Mouse (Mus musculus) forebrain, embryonic 13.5 days (tissue): ENCODE results near the gene Ipo11. TPM values are rescaled to one million over a fixed set of nuclear protein-coding genes. Genes with fewer than 3 reads are reported as not detected.

Source experiments
- ATAC-seq: fragments of 200-750 bp; cut with Nextera tagmentation; 2 replicates; pipeline ENCODE4 v1.8.0; 2017
- H3K27ac ChIP-seq: fragments of 300-500 bp; sonication (generic); 2 replicates; pipeline ENCODE4 v1.5.1; 2015; ENCODE audit warnings: inconsistent platforms, mild to moderate bottlenecking, moderate library complexity
- H3K27me3 ChIP-seq: fragments of 300-500 bp; sonication (generic); 2 replicates; pipeline ENCODE4 v1.6.1; 2015; ENCODE audit warnings: mild to moderate bottlenecking, inconsistent platforms
- H3K36me3 ChIP-seq: fragments of 300-500 bp; sonication (generic); 2 replicates; pipeline ENCODE4 v1.6.1; 2015; ENCODE audit warnings: mild to moderate bottlenecking, inconsistent platforms; ENCODE audit not compliant: poor library complexity, severe bottlenecking
- H3K4me1 ChIP-seq: fragments of 300-500 bp; sonication (generic); 2 replicates; pipeline ENCODE4 v1.6.1; 2015; ENCODE audit warnings: inconsistent platforms
- H3K4me2 ChIP-seq: fragments of 300-500 bp; sonication (generic); 2 replicates; pipeline ENCODE4 v1.6.1; 2015; ENCODE audit warnings: inconsistent platforms, mild to moderate bottlenecking, moderate library complexity
- H3K4me3 ChIP-seq: fragments of 300-500 bp; sonication (generic); 2 replicates; pipeline ENCODE4 v1.5.1; 2015; ENCODE audit warnings: mild to moderate bottlenecking, inconsistent platforms
- H3K9ac ChIP-seq: fragments of 300-500 bp; sonication (generic); 2 replicates; pipeline ENCODE4 v1.6.1; 2015; ENCODE audit warnings: mild to moderate bottlenecking, inconsistent platforms
- H3K9me3 ChIP-seq: fragments of 300-500 bp; sonication (generic); replicated peaks from 2 replicates; pipeline ENCODE4 v1.6.1; 2016; ENCODE audit warnings: inconsistent platforms
- WGBS: fragments of 180-500 bp; shearing (Covaris S2); methylation state at CpG from one replicate; pipeline ENCODE4 v1.1.7; 2015; 5-methylcytosine and 5-hydroxymethylcytosine counted together
- polyA plus RNA-seq: library from polyadenylated mRNA; unstranded; fragments of >200 nt; fragmentation: Nextera tagmentation; extraction: Ambion mirVana; gene quantifications from 2 replicates; pipeline ENCODE4 v1.2.1, GENCODE M21; 2015

Ipo11 gene
- polyA plus RNA-seq = 50.3 and 54.7 TPM in 2 replicates

GRCm38 (mm10) chr13:106936256-106937137 lies at the start of gene Ipo11:
Ipo11 (minus strand) TSS chr13:106936958.
- H3K27me3 ChIP-seq = no peaks in the 10 kb centered on the region
- no peaks in the 10 kb centered on the region for H3K36me3 ChIP-seq
- peak within 1 kb of the TSS; percentile 92 for H3K9ac ChIP-seq
- ATAC-seq = peak; percentile 99
- H3K4me3 ChIP-seq = peak within 1 kb of the TSS; percentile 100
- H3K9me3 ChIP-seq = no peaks in the 10 kb centered on the region
- under 1% methylated on average over 80 of the region's 84 CpGs for WGBS
- peak within 1 kb of the TSS; percentile 86 for H3K27ac ChIP-seq
- peak within 1 kb of the TSS; percentile 74 for H3K4me2 ChIP-seq
- H3K4me1 ChIP-seq = peaks cover 10% of the 10 kb centered on the region

- H3K9ac ChIP-seq = no peak overlapping the region
- no peak overlapping the region for H3K4me3 ChIP-seq
- no peaks in the 10 kb centered on the region for H3K4me1 ChIP-seq
- no peaks in the 10 kb centered on the region for H3K27me3 ChIP-seq
- no peaks in the 10 kb centered on the region for H3K9me3 ChIP-seq
- no peak for ATAC-seq
- H3K36me3 ChIP-seq = peaks cover 54% of the 10 kb centered on the region
- WGBS = 95% methylated on average over 4 of the region's 4 CpGs
- H3K27ac ChIP-seq = no peak overlapping the region
- H3K4me2 ChIP-seq = no peak overlapping the region
Observed at GRCm38 (mm10) chr13:106961496-106961895, 24.7 kb upstream of the Ipo11 start.

- no peak for ATAC-seq
- no peaks in the 10 kb centered on the region for H3K27me3 ChIP-seq
- peaks cover 62% of the 10 kb centered on the region for H3K36me3 ChIP-seq
- no peak overlapping the region for H3K27ac ChIP-seq
- H3K9me3 ChIP-seq = no peaks in the 10 kb centered on the region
- WGBS = 90% methylated on average over 3 of the region's 3 CpGs
- no peak overlapping the region for H3K4me2 ChIP-seq
- no peak overlapping the region for H3K4me3 ChIP-seq
- H3K9ac ChIP-seq = no peak overlapping the region
- no peaks in the 10 kb centered on the region for H3K4me1 ChIP-seq
Observed at GRCm38 (mm10) chr13:106960557-106960956, 23.8 kb upstream of the Ipo11 start.

- H3K4me2 ChIP-seq = no peak overlapping the region
- 89% methylated on average over 3 of the region's 3 CpGs for WGBS
Observed at GRCm38 (mm10) chr13:106958286-106958685, 21.5 kb upstream of the Ipo11 start.

GRCm38 (mm10) chr13:106957554-106957953 lies 20.8 kb upstream of the Ipo11 start:
- 86% methylated on average over 4 of the region's 4 CpGs for WGBS
- Histone ChIP-seq H3K9me3 (no peaks in the 10 kb centered on the region), H3K4me3 (no peak overlapping the region), H3K27me3 (no peaks in the 10 kb centered on the region), H3K27ac (no peak overlapping the region), H3K4me2 (no peak overlapping the region), H3K9ac (no peak overlapping the region), H3K4me1 (no peaks in the 10 kb centered on the region), H3K36me3 (peaks cover 63% of the 10 kb centered on the region)
- ATAC-seq = no peak

More at GRCm38 (mm10) chr13:106958286-106958685, 21.5 kb upstream of the Ipo11 start:
- H3K4me1 ChIP-seq = no peaks in the 10 kb centered on the region
- H3K4me3 ChIP-seq = no peak overlapping the region
- H3K9ac ChIP-seq = no peak overlapping the region
- H3K27me3 ChIP-seq = no peaks in the 10 kb centered on the region
- H3K27ac ChIP-seq = no peak overlapping the region
- H3K36me3 ChIP-seq = peaks cover 68% of the 10 kb centered on the region
- ATAC-seq = no peak
- H3K9me3 ChIP-seq = no peaks in the 10 kb centered on the region

GRCm38 (mm10) chr13:106954880-106955279 lies 18.1 kb upstream of the Ipo11 start:
- Histone ChIP-seq H3K9ac (no peak overlapping the region), H3K4me3 (no peak overlapping the region), H3K4me1 (no peaks in the 10 kb centered on the region), H3K4me2 (no peak overlapping the region), H3K9me3 (no peaks in the 10 kb centered on the region), H3K27ac (no peak overlapping the region), H3K27me3 (no peaks in the 10 kb centered on the region), H3K36me3 (peaks cover 67% of the 10 kb centered on the region)
- ATAC-seq = no peak
- WGBS = 91% methylated on average over 3 of the region's 3 CpGs

- Histone ChIP-seq H3K4me2 (peak overlapping the region; percentile 65), H3K9me3 (no peaks in the 10 kb centered on the region), H3K9ac (peak overlapping the region; percentile 89), H3K4me1 (peaks cover 18% of the 10 kb centered on the region), H3K27me3 (no peaks in the 10 kb centered on the region), H3K4me3 (peak overlapping the region; percentile 97), H3K36me3 (peaks cover 31% of the 10 kb centered on the region), H3K27ac (peak overlapping the region; percentile 63; the same call in 1 of the 2 replicates)
- 7% methylated on average over 6 of the region's 6 CpGs for WGBS
- no peak for ATAC-seq
Observed at GRCm38 (mm10) chr13:106947583-106947982, 10.8 kb upstream of the Ipo11 start.

GRCm38 (mm10) chr13:106946594-106947540 lies 10.1 kb upstream of the Ipo11 start, which contains the start of gene Dimt1:
Dimt1 (plus strand) TSS chr13:106947127.
- Histone ChIP-seq H3K27ac (peak within 1 kb of the TSS; percentile 82), H3K4me3 (peak within 1 kb of the TSS; percentile 97), H3K9ac (peak within 1 kb of the TSS; percentile 89), H3K9me3 (no peaks in the 10 kb centered on the region), H3K4me2 (peak within 1 kb of the TSS; percentile 65), H3K27me3 (no peaks in the 10 kb centered on the region), H3K4me1 (peaks cover 18% of the 10 kb centered on the region), H3K36me3 (peaks cover 26% of the 10 kb centered on the region)
- peak; percentile 100 for ATAC-seq
- WGBS = under 1% methylated on average over 63 of the region's 68 CpGs

GRCm38 (mm10) chr13:106945518-106945917 lies 8.8 kb upstream of the Ipo11 start:
- H3K27me3 ChIP-seq = no peaks in the 10 kb centered on the region
- H3K4me3 ChIP-seq = no peak overlapping the region
- no peak overlapping the region for H3K4me2 ChIP-seq
- no peak overlapping the region for H3K27ac ChIP-seq
- WGBS = 85% methylated on average over 9 of the region's 9 CpGs
- H3K9ac ChIP-seq = no peak overlapping the region
- peaks cover 18% of the 10 kb centered on the region for H3K4me1 ChIP-seq
- no peak for ATAC-seq
- peaks cover 15% of the 10 kb centered on the region for H3K36me3 ChIP-seq
- no peaks in the 10 kb centered on the region for H3K9me3 ChIP-seq

- no peak overlapping the region for H3K27ac ChIP-seq
- peaks cover 3% of the 10 kb centered on the region for H3K4me1 ChIP-seq
- no peak overlapping the region for H3K4me2 ChIP-seq
- ATAC-seq = no peak
- H3K9me3 ChIP-seq = no peaks in the 10 kb centered on the region
- no peak overlapping the region for H3K9ac ChIP-seq
- no peaks in the 10 kb centered on the region for H3K36me3 ChIP-seq
- 88% methylated on average over 1 of the region's 1 CpGs for WGBS
- no peak overlapping the region for H3K4me3 ChIP-seq
- no peaks in the 10 kb centered on the region for H3K27me3 ChIP-seq
Observed at GRCm38 (mm10) chr13:106942721-106943120, 6.0 kb upstream of the Ipo11 start.

GRCm38 (mm10) chr13:106941211-106941976 lies 4.6 kb upstream of the Ipo11 start:
- 27% methylated on average over 7 of the region's 7 CpGs for WGBS
- H3K4me1 ChIP-seq = no peaks in the 10 kb centered on the region
- no peaks in the 10 kb centered on the region for H3K36me3 ChIP-seq
- H3K4me2 ChIP-seq = peak overlapping the region; percentile 42
- ATAC-seq = no peak
- H3K27ac ChIP-seq = no peak overlapping the region
- H3K9ac ChIP-seq = no peak overlapping the region
- no peaks in the 10 kb centered on the region for H3K27me3 ChIP-seq
- no peaks in the 10 kb centered on the region for H3K9me3 ChIP-seq
- H3K4me3 ChIP-seq = peak overlapping the region; percentile 18
